Mouse (Mus musculus): ENCODE measurements at regions not wholly inside any gene's neighbourhood (a gene's known extent, or its start where the extent isn't known, plus 50 kb on each side); places are given as distances from the start of the nearest gene placed in this dataset.

DNA sequence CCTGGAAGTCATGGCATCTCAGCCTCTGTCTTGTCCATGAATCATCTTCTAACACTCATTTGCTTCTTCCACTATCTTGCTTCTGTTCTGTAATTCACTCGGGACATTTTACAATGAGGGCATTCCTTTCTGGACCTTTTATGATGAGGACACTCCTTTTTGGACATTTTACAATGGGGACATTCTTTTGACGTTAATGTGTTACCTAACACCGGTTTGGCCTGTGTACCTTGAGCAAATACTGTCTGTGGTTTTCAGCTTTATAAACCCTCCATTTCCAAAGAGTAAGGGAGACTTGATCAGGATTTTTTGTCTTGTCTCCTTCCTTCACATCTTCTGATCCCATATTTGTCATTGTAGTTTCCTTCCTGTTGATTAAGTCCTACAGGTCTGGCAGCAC, 1262.3 kb upstream of the Cdh8 start:
- no peak for TF ChIP-seq CTCF (IDR thresholded peaks at IDR 0.05; ENCODE audit: low read depth)
- no peak for TF ChIP-seq EP300 (optimal IDR thresholded peaks at IDR 0.05)

Measured in stomach, postnatal 0 days (tissue).